Mouse (Mus musculus) liver, adult 2 months (tissue): ENCODE results near the gene Smpd2. TPM values are rescaled to one million over a fixed set of nuclear protein-coding genes. Genes with fewer than 3 reads are reported as not detected.

Experiments
- DNase-seq: peaks from one replicate; pipeline ENCODE4 v3.0.0-alpha.2; 2011; ENCODE audit warnings: low read depth, low spot score; ENCODE audit errors: extremely low read depth
- H3K27ac ChIP-seq: fragments of 200-500 bp; replicated peaks from 2 replicates; pipeline ENCODE4 v1.5.1; 2012; ENCODE audit warnings: low read depth, mild to moderate bottlenecking, control low read depth, inconsistent platforms, low read length; ENCODE audit not compliant: insufficient read depth
- H3K27me3 ChIP-seq: fragments of 200-500 bp; 2 replicates; pipeline ENCODE4 v1.6.1; 2012; ENCODE audit warnings: mild to moderate bottlenecking, moderate library complexity, low read length, inconsistent platforms; ENCODE audit not compliant: control insufficient read depth, insufficient read depth
- H3K36me3 ChIP-seq: fragments of 200-500 bp; 2 replicates; pipeline ENCODE4 v1.6.1; 2012; ENCODE audit warnings: low read length, inconsistent platforms; ENCODE audit not compliant: control insufficient read depth, insufficient read depth
- H3K4me1 ChIP-seq: fragments of 200-500 bp; 2 replicates; pipeline ENCODE4 v1.6.1; 2011; ENCODE audit warnings: low read length; ENCODE audit not compliant: control insufficient read depth, insufficient read depth
- H3K4me3 ChIP-seq: fragments of 200-500 bp; 2 replicates; pipeline ENCODE4 v1.5.1; 2011; ENCODE audit warnings: low read depth, mild to moderate bottlenecking, control low read depth, low read length, moderate library complexity; ENCODE audit not compliant: insufficient read depth
- H3K79me2 ChIP-seq: fragments of 200-500 bp; 2 replicates; pipeline ENCODE4 v1.6.1; 2012; ENCODE audit warnings: inconsistent platforms, mild to moderate bottlenecking, low read length, moderate library complexity; ENCODE audit not compliant: control insufficient read depth, insufficient read depth
- H3K9ac ChIP-seq: fragments of 200-500 bp; 2 replicates; pipeline ENCODE4 v1.6.1; 2012; ENCODE audit warnings: low read depth, mild to moderate bottlenecking, control low read depth, inconsistent platforms, low read length
- CTCF ChIP-seq: fragments of 200-500 bp; IDR thresholded peaks from 2 replicates; pipeline ENCODE4 v1.5.1; 2011; ENCODE audit warnings: low read depth, low read length, control low read depth
- POLR2A ChIP-seq: fragments of 200-500 bp; IDR thresholded peaks from 2 replicates; pipeline ENCODE4 v1.6.1; 2011; ENCODE audit warnings: low read length, control low read depth; ENCODE audit not compliant: insufficient read depth; ENCODE audit errors: extremely low read depth
- WGBS: fragments of 180-500 bp; shearing (Covaris S2); methylation state at CpG from one replicate; pipeline ENCODE4 v1.1.7; 2018; 5-methylcytosine and 5-hydroxymethylcytosine counted together
- polyA plus RNA-seq: library from polyadenylated mRNA; depleted of rRNA; stranded (reverse); fragments of >200 nt; gene quantifications from 2 replicates; pipeline ENCODE4 v1.2.3, GENCODE M21; 2012
- total RNA-seq: library from RNA; depleted of rRNA; stranded (reverse); fragments of >200 nt; gene quantifications from 2 replicates; pipeline ENCODE4 v1.2.3, GENCODE M21; 2014

Smpd2 gene
- total and polyA plus RNA-seq, 2 experiments: 30.8 to 47.6 TPM

- H3K36me3 ChIP-seq: no peaks in the 10 kb centered on the region
- peak overlapping the region; percentile 49; the same call in 1 of the 2 replicates for H3K4me3 ChIP-seq
- TF ChIP-seq CTCF (no peak), POLR2A (no peak)
- peak; percentile 31 for DNase-seq
- no peak overlapping the region for H3K27ac ChIP-seq
- H3K4me1 ChIP-seq: peaks cover 2% of the 10 kb centered on the region; the same call in 1 of the 2 replicates
- WGBS: 21% methylated on average over 20 of the region's 20 CpGs
- H3K9ac ChIP-seq: peak overlapping the region; percentile 36; the same call in 1 of the 2 replicates
- no peaks in the 10 kb centered on the region for H3K79me2 ChIP-seq
- H3K27me3 ChIP-seq: no peaks in the 10 kb centered on the region
Measured at GRCm38 (mm10) chr10:41477278-41478181, 12.6 kb downstream of the Smpd2 start.

- Histone ChIP-seq H3K79me2 (no peaks in the 10 kb centered on the region), H3K9ac (peak overlapping the region; percentile 36; the same call in 1 of the 2 replicates), H3K27me3 (no peaks in the 10 kb centered on the region), H3K36me3 (no peaks in the 10 kb centered on the region), H3K27ac (no peak overlapping the region), H3K4me3 (peak overlapping the region; percentile 49; the same call in 1 of the 2 replicates), H3K4me1 (peaks cover 2% of the 10 kb centered on the region; the same call in 1 of the 2 replicates)
- 6% methylated on average over 9 of the region's 9 CpGs for WGBS
- no peak for DNase-seq
- TF ChIP-seq POLR2A (no peak), CTCF (no peak)
Measured at GRCm38 (mm10) chr10:41477018-41477277, 13.2 kb downstream of the Smpd2 start.

- Histone ChIP-seq H3K79me2 (no peaks in the 10 kb centered on the region), H3K27ac (no peak within 1 kb of the TSS), H3K27me3 (no peaks in the 10 kb centered on the region), H3K4me1 (peaks cover 2% of the 10 kb centered on the region; the same call in 1 of the 2 replicates), H3K36me3 (no peaks in the 10 kb centered on the region), H3K4me3 (peak within 1 kb of the TSS; percentile 49), H3K9ac (peak within 1 kb of the TSS; percentile 49)
- WGBS: 9% methylated on average over 35 of the region's 35 CpGs
- DNase-seq: no peak
- TF ChIP-seq CTCF: no peak
- TF ChIP-seq POLR2A: 0 out of 2 replicates have a peak, but pooled peaks have one; percentile 13
Measured at GRCm38 (mm10) chr10:41476171-41477017, 13.8 kb downstream of the Smpd2 start, which contains the start of gene Mical1. Gene Mical1, plus strand, starts transcription at chr10:41476314.

GRCm38 (mm10) chr10:41474981-41475391 is 15.2 kb downstream of the Smpd2 start:
- no peak for TF ChIP-seq CTCF
- no peak for TF ChIP-seq POLR2A
- Histone ChIP-seq H3K27ac (no peak overlapping the region), H3K4me3 (no peak overlapping the region), H3K36me3 (no peaks in the 10 kb centered on the region), H3K79me2 (no peaks in the 10 kb centered on the region), H3K27me3 (no peaks in the 10 kb centered on the region), H3K9ac (no peak overlapping the region), H3K4me1 (peaks cover 2% of the 10 kb centered on the region; the same call in 1 of the 2 replicates)
- WGBS: 79% methylated on average over 1 of the region's 1 CpGs
- no peak for DNase-seq

- Histone ChIP-seq H3K27ac (no peak overlapping the region), H3K4me3 (no peak overlapping the region), H3K9ac (no peak overlapping the region), H3K4me1 (peaks cover 2% of the 10 kb centered on the region; the same call in 1 of the 2 replicates), H3K36me3 (no peaks in the 10 kb centered on the region), H3K79me2 (no peaks in the 10 kb centered on the region), H3K27me3 (no peaks in the 10 kb centered on the region)
- TF ChIP-seq CTCF: no peak
- no peak for TF ChIP-seq POLR2A
- WGBS: 63% methylated on average over 6 of the region's 6 CpGs
- no peak for DNase-seq
Measured at GRCm38 (mm10) chr10:41473782-41474468, 16.2 kb downstream of the Smpd2 start.
